Mouse (Mus musculus) left cerebral cortex, postnatal 14 days (tissue): Measurements from ENCODE around the gene Grn. TPM values are rescaled to one million over a fixed set of nuclear protein-coding genes. Genes with fewer than 3 reads are reported as not detected.
"Not testable (repeated sequence)": the region's sequence is repeated elsewhere in the genome, so short reads cannot be mapped to it uniquely, and the experiment has no call there.

ENCODE experiments used
- DNase-seq, 2 experiments: peaks; one replicate each; pipeline ENCODE4 v3.0.0; 2021 to 2022; ENCODE audit warnings: low spot score in 2 of 2, mixed read lengths in 1 of 2
- intact Hi-C: fragments of 180-260 bp; cut with DNase I; formaldehyde crosslinking; loops from one replicate; pipeline ENCODE4 v1.15.1; 2025
- long read RNA-seq, 2 experiments: library from polyadenylated mRNA; stranded (forward); transcript quantifications; one replicate each; pipeline ENCODE4 v2.0.0; 2021
- total RNA-seq, 2 experiments: library from RNA; stranded (reverse); gene quantifications; 2 replicates each; pipeline ENCODE4 v1.2.3; 2021

The Grn gene
- total RNA-seq, result 10 to 100 TPM; 74.3 to 78.5 TPM
- long read RNA-seq, experiment 1, transcript Grn-201 (13 exons, 2,340 nt), result major isoform, 51 of 70 reads
- long read RNA-seq, experiment 1, partial matches to known transcripts, result 10 of 70 reads
- long read RNA-seq, experiment 1, other reads (novel, unspliced or antisense), result 9 of 70 reads
- long read RNA-seq, experiment 2, transcript Grn-201 (13 exons, 2,340 nt), result major isoform, 54 of 76 reads
- long read RNA-seq, experiment 2, partial matches to known transcripts, result 21 of 76 reads
- long read RNA-seq, experiment 2, other reads (novel, unspliced or antisense), result 1 of 76 reads

- intact Hi-C loops, result loop anchor here (2.0 to 5.0 kb wide), 3 partner anchors 22 to 122 kb away; no protein-coding TSS in a partner anchor
- DNase-seq, result peak; percentile 92 to 98
Measured at GRCm38 (mm10) chr11:102430121-102431017, at the start of gene Grn. Gene Grn (plus strand): TSS chr11:102430315.

- intact Hi-C loops, result no loop called here
- DNase-seq, result no peak
Measured at GRCm38 (mm10) chr11:102381341-102382100, 48.6 kb upstream of the Grn start.

GRCm38 (mm10) chr11:102382794-102383193 is 47.3 kb upstream of the Grn start:
- intact Hi-C loops, result no loop called here

GRCm38 (mm10) chr11:102383365-102384136 is 46.6 kb upstream of the Grn start:
- intact Hi-C loops, result no loop called here
- DNase-seq, result no peak

More at GRCm38 (mm10) chr11:102382794-102383193, 47.3 kb upstream of the Grn start:
- DNase-seq, result no peak

- intact Hi-C loops, result no loop called here
- peak in 1 of 2 experiments; percentile 62 for DNase-seq
Measured at GRCm38 (mm10) chr11:102384418-102384817, 45.7 kb upstream of the Grn start.

- intact Hi-C loops, result no loop called here
- DNase-seq, result no peak
Measured at GRCm38 (mm10) chr11:102385075-102385474, 45.0 kb upstream of the Grn start.

GRCm38 (mm10) chr11:102386121-102386520 is 44.0 kb upstream of the Grn start:
- intact Hi-C loops, result no loop called here
- no peak for DNase-seq

GRCm38 (mm10) chr11:102389436-102389835 is 40.7 kb upstream of the Grn start:
- intact Hi-C loops, DNase-seq: not testable (repeated sequence)

- intact Hi-C loops, result no loop called here
Measured at GRCm38 (mm10) chr11:102392441-102393237, 37.5 kb upstream of the Grn start.

GRCm38 (mm10) chr11:102393238-102393634 is 36.9 kb upstream of the Grn start, which contains the start of gene Rundc3a:
Gene Rundc3a (plus strand): TSS chr11:102393403.
- peak; percentile 96 to 98 for DNase-seq
- intact Hi-C loops, result no loop called here

More at GRCm38 (mm10) chr11:102392441-102393237, 37.5 kb upstream of the Grn start:
- no peak for DNase-seq

GRCm38 (mm10) chr11:102393719-102394420 is 36.2 kb upstream of the Grn start:
- intact Hi-C loops, result loop anchor here (2.0 kb wide), 1 partner anchor 75 kb away; the partner anchor contains the start of gene Ubtf
- peak; percentile 50 to 68 for DNase-seq

GRCm38 (mm10) chr11:102394421-102395124 is 35.5 kb upstream of the Grn start:
- intact Hi-C loops, result loop anchor here (2.0 to 5.0 kb wide), 2 partner anchors 38 to 76 kb away; partner anchors contain the start of genes Grn and Ubtf
- DNase-seq, result peak in 1 of 2 experiments; percentile 23

GRCm38 (mm10) chr11:102395250-102395649 is 34.9 kb upstream of the Grn start:
- DNase-seq, result no peak
- intact Hi-C loops, result loop anchor here (2.0 to 5.0 kb wide), 2 partner anchors 37 to 76 kb away; partner anchors contain the start of genes Grn and Ubtf

- intact Hi-C loops, result loop anchor here (5.0 kb wide), 1 partner anchor 36 kb away; the partner anchor contains the start of gene Grn
Measured at GRCm38 (mm10) chr11:102396263-102396662, 33.9 kb upstream of the Grn start.

GRCm38 (mm10) chr11:102396671-102397141 is 33.4 kb upstream of the Grn start:
- DNase-seq, result peak in 1 of 2 experiments; percentile 70
- intact Hi-C loops, result loop anchor here (5.0 kb wide), 1 partner anchor 36 kb away; the partner anchor contains the start of gene Grn

More at GRCm38 (mm10) chr11:102396263-102396662, 33.9 kb upstream of the Grn start:
- DNase-seq, result peak in 1 of 2 experiments; percentile 19
